Mouse (Mus musculus) heart, embryonic 15.5 days (tissue): Measurements from ENCODE around the gene Bora. TPM values are rescaled to one million over a fixed set of nuclear protein-coding genes. Genes with fewer than 3 reads are reported as not detected.
"Not testable (repeated sequence)": the region's sequence is repeated elsewhere in the genome, so short reads cannot be mapped to it uniquely, and the experiment has no call there.

Experiments
- ATAC-seq: fragments of 200-750 bp; cut with Nextera tagmentation; replicated peaks from 2 replicates; pipeline ENCODE4 v1.8.0; 2017; ENCODE audit warnings: low read depth, moderate TSS enrichment; ENCODE audit not compliant: insufficient number of reproducible peaks, insufficient read depth, low FRiP score
- H3K27ac ChIP-seq: fragments of 300-500 bp; sonication (generic); 2 replicates; pipeline ENCODE4 v1.5.1; 2015; ENCODE audit warnings: mild to moderate bottlenecking, inconsistent platforms
- H3K27me3 ChIP-seq: fragments of 300-500 bp; sonication (generic); 2 replicates; pipeline ENCODE4 v1.6.1; 2015; ENCODE audit warnings: inconsistent platforms
- H3K36me3 ChIP-seq: fragments of 300-500 bp; sonication (generic); 2 replicates; pipeline ENCODE4 v1.6.1; 2015; ENCODE audit warnings: mild to moderate bottlenecking, inconsistent platforms
- H3K4me1 ChIP-seq: fragments of 300-500 bp; sonication (generic); replicated peaks from 2 replicates; pipeline ENCODE4 v1.6.1; 2015; ENCODE audit warnings: inconsistent platforms
- H3K4me2 ChIP-seq: fragments of 300-500 bp; sonication (generic); 2 replicates; pipeline ENCODE4 v1.6.1; 2015; ENCODE audit warnings: inconsistent platforms, mild to moderate bottlenecking, moderate library complexity
- H3K4me3 ChIP-seq: fragments of 300-500 bp; sonication (generic); 2 replicates; pipeline ENCODE4 v1.5.1; 2015; ENCODE audit warnings: mild to moderate bottlenecking, inconsistent platforms
- H3K9ac ChIP-seq: fragments of 300-500 bp; sonication (generic); 2 replicates; pipeline ENCODE4 v1.6.1; 2015; ENCODE audit warnings: mild to moderate bottlenecking, inconsistent platforms
- H3K9me3 ChIP-seq: fragments of 300-500 bp; sonication (generic); replicated peaks from 2 replicates; pipeline ENCODE4 v1.6.1; 2016; ENCODE audit warnings: inconsistent platforms
- WGBS: fragments of 180-500 bp; shearing (Covaris S2); methylation state at CpG from one replicate; pipeline ENCODE4 v1.1.7; 2015; ENCODE audit warnings: mixed read lengths; 5-methylcytosine and 5-hydroxymethylcytosine counted together
- polyA plus RNA-seq: library from polyadenylated mRNA; unstranded; fragments of >200 nt; fragmentation: Nextera tagmentation; extraction: Ambion mirVana; gene quantifications from 2 replicates; pipeline ENCODE4 v1.2.1, GENCODE M21; 2015

Bora gene
- polyA plus RNA-seq, 1 experiment from 2014 or later, result 37.2 TPM

GRCm38 (mm10) chr14:99036039-99036438, 10.0 kb upstream of the Bora start:
- H3K4me3 ChIP-seq, result no peak overlapping the region
- H3K36me3 ChIP-seq, result peaks cover 25% of the 10 kb centered on the region
- ATAC-seq, result no peak
- WGBS, result 55% methylated on average over 4 of the region's 4 CpGs
- no peak overlapping the region for H3K9ac ChIP-seq
- H3K9me3 ChIP-seq, result no peaks in the 10 kb centered on the region
- no peak overlapping the region for H3K27ac ChIP-seq
- no peaks in the 10 kb centered on the region for H3K27me3 ChIP-seq
- no peak overlapping the region for H3K4me2 ChIP-seq
- peaks cover 2% of the 10 kb centered on the region for H3K4me1 ChIP-seq

GRCm38 (mm10) chr14:99037703-99038102, 8.3 kb upstream of the Bora start:
- H3K36me3 ChIP-seq, result peaks cover 24% of the 10 kb centered on the region
- no peaks in the 10 kb centered on the region for H3K27me3 ChIP-seq
- H3K4me2 ChIP-seq, result no peak overlapping the region
- H3K9ac ChIP-seq, result no peak overlapping the region
- ATAC-seq, result no peak
- no peak overlapping the region for H3K27ac ChIP-seq
- 86% methylated on average over 2 of the region's 2 CpGs for WGBS
- H3K4me1 ChIP-seq, result peaks cover 14% of the 10 kb centered on the region
- no peak overlapping the region for H3K4me3 ChIP-seq
- no peaks in the 10 kb centered on the region for H3K9me3 ChIP-seq

- not testable (repeated sequence) for H3K4me2 ChIP-seq, H3K9me3 ChIP-seq, H3K27me3 ChIP-seq, H3K27ac ChIP-seq, H3K4me3 ChIP-seq, ATAC-seq, H3K9ac ChIP-seq
- 82% methylated on average over 5 of the region's 5 CpGs for whole genome bisulfite sequencing
- H3K36me3 ChIP-seq, result peaks cover 12% of the 10 kb centered on the region; the same call in 1 of the 2 replicates
- peaks cover 24% of the 10 kb centered on the region for H3K4me1 ChIP-seq
These were observed 6.7 kb upstream of the Bora start for GRCm38 (mm10) chr14:99039308-99039707.

DNA sequence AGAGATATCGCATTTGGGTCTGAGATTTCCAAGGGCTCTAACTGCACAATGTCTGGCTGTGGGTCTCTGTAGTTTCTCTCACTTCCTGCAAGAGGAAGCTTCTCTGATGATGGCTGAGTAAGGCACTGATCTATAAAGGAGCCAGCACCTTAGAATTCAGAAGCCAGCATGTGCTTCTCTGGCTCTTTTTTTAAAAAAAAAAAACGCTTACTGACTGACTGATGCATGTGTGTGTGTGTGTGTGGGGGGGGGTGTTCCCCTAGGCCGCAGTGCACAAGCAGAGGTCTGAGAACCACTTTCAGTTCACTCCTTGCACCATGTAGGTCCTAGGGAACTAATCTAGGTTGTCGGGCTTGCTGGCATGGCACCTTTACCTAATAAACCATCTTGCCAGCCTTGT, 4.6 kb upstream of the Bora start:
- WGBS, result 50% methylated on average over 4 of the region's 4 CpGs
- ATAC-seq, result no peak
- no peak overlapping the region; the same call in 1 of the 2 replicates for H3K9ac ChIP-seq
- H3K27me3 ChIP-seq, result no peaks in the 10 kb centered on the region
- H3K9me3 ChIP-seq, result no peaks in the 10 kb centered on the region
- H3K27ac ChIP-seq, result peak overlapping the region; percentile 56
- H3K36me3 ChIP-seq, result peaks cover 8% of the 10 kb centered on the region; the same call in 1 of the 2 replicates
- peak overlapping the region; percentile 36 for H3K4me2 ChIP-seq
- H3K4me1 ChIP-seq, result peaks cover 28% of the 10 kb centered on the region
- no peak overlapping the region for H3K4me3 ChIP-seq

- 57% methylated on average over 1 of the region's 1 CpGs for WGBS
- Histone ChIP-seq H3K4me1 (peaks cover 36% of the 10 kb centered on the region), H3K9me3 (no peaks in the 10 kb centered on the region), H3K4me3 (no peak overlapping the region), H3K27me3 (no peaks in the 10 kb centered on the region), H3K9ac (no peak overlapping the region), H3K27ac (0 out of 2 replicates have a peak overlapping the region, but pooled peaks have one; percentile 16), H3K36me3 (no peaks in the 10 kb centered on the region), H3K4me2 (peak overlapping the region; percentile 75)
- ATAC-seq, result no peak
These were observed 2.5 kb upstream of the Bora start for GRCm38 (mm10) chr14:99043499-99043898.

- Histone ChIP-seq H3K4me1 (peaks cover 38% of the 10 kb centered on the region), H3K4me3 (peak overlapping the region; percentile 87), H3K36me3 (no peaks in the 10 kb centered on the region), H3K27me3 (no peaks in the 10 kb centered on the region), H3K27ac (no peak overlapping the region), H3K4me2 (peak overlapping the region; percentile 75), H3K9ac (no peak overlapping the region), H3K9me3 (no peaks in the 10 kb centered on the region)
- no peak for ATAC-seq
- WGBS, result 45% methylated on average over 10 of the region's 10 CpGs
These were observed 1.9 kb upstream of the Bora start for GRCm38 (mm10) chr14:99044096-99044495.

- Histone ChIP-seq H3K9ac (peak overlapping the region; percentile 98), H3K36me3 (no peaks in the 10 kb centered on the region), H3K4me3 (peak overlapping the region; percentile 87), H3K27ac (no peak overlapping the region), H3K4me2 (peak overlapping the region; percentile 75), H3K9me3 (no peaks in the 10 kb centered on the region), H3K4me1 (peaks cover 38% of the 10 kb centered on the region), H3K27me3 (no peaks in the 10 kb centered on the region)
- no peak for ATAC-seq
- WGBS, result 9% methylated on average over 5 of the region's 5 CpGs
These were observed 1.3 kb upstream of the Bora start for GRCm38 (mm10) chr14:99044718-99045117.

GRCm38 (mm10) chr14:99045378-99046030, 518 bp upstream of the Bora start:
- Histone ChIP-seq H3K9me3 (no peaks in the 10 kb centered on the region), H3K4me1 (peaks cover 38% of the 10 kb centered on the region), H3K4me3 (peak overlapping the region; percentile 87), H3K27ac (peak overlapping the region; percentile 91), H3K36me3 (peaks cover 6% of the 10 kb centered on the region; the same call in 1 of the 2 replicates), H3K27me3 (no peaks in the 10 kb centered on the region), H3K9ac (peak overlapping the region; percentile 98), H3K4me2 (peak overlapping the region; percentile 75)
- under 1% methylated on average over 70 of the region's 70 CpGs for WGBS
- peak; percentile 6; the same call in 1 of the 2 replicates for ATAC-seq

GRCm38 (mm10) chr14:99046782-99047181, 760 bp downstream of the Bora start:
- Histone ChIP-seq H3K27ac (peak overlapping the region; percentile 91), H3K4me1 (peaks cover 29% of the 10 kb centered on the region), H3K4me3 (peak overlapping the region; percentile 87), H3K4me2 (peak overlapping the region; percentile 75), H3K9me3 (no peaks in the 10 kb centered on the region), H3K9ac (peak overlapping the region; percentile 98), H3K36me3 (peaks cover 18% of the 10 kb centered on the region; the same call in 1 of the 2 replicates), H3K27me3 (no peaks in the 10 kb centered on the region)
- ATAC-seq, result no peak
- under 1% methylated on average over 15 of the region's 15 CpGs for WGBS

DNA sequence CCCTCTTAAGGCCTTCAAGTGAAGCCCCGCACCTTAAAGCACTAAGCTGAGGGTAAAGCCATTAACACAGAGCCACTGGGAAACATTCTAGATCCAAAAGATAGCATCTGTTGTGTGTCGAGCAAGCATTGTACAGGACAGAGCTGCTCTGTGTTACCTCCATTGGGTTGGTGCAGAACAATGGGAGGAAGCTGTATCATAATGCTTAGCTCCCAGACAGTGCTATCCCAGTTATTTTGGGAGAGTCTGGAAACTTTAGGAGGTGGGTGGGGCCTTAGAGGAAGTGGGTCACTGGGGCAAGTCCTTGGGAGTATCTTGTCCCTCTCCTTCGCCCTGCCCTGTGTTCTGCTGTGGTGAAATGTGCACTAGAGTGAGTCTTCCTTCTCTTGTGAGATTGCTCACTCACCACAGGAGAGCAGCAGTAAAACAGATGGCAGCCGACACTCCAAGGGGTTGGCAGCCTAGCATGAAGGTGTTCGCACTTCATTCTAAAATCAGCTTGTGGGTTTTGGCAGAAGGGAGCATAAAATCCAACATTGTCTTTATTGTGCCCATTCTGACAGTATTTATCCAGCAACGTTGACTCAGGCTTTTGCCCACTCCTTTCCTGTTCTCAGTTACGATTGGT, 13.1 kb downstream of the Bora start:
- H3K27ac ChIP-seq, result no peak overlapping the region
- peaks cover 44% of the 10 kb centered on the region for H3K36me3 ChIP-seq
- 72% methylated on average over 7 of the region's 7 CpGs for WGBS

DNA sequence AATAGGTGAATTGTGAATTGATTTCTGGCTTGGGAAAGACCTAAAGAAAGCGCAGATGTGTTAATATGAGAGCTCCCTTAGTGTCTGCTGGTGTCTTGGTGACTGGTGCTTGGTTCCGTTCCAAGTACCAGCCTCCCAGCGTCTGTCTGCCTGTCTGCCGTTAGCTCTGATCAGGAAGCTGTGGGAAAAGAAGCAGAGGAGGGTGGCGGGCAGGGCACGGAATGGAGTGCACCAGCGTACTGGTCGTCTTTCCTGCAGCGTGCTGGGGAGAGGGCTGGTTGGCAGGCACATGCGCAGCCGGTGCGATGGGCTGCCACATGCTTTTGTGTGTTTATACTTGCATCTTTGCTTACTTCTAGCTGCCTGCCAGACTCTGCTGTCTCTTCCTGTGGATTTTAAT, 14.6 kb downstream of the Bora start:
- Histone ChIP-seq H3K4me3 (no peak overlapping the region), H3K4me2 (no peak overlapping the region), H3K4me1 (no peaks in the 10 kb centered on the region), H3K27ac (no peak overlapping the region), H3K9ac (no peak overlapping the region), H3K36me3 (peaks cover 51% of the 10 kb centered on the region), H3K9me3 (no peaks in the 10 kb centered on the region), H3K27me3 (no peaks in the 10 kb centered on the region)
- ATAC-seq, result no peak
- WGBS, result 83% methylated on average over 12 of the region's 12 CpGs

More for the DNA sequence above, 13.1 kb downstream of the Bora start:
- Histone ChIP-seq H3K4me1 (no peaks in the 10 kb centered on the region), H3K9me3 (no peaks in the 10 kb centered on the region), H3K9ac (no peak overlapping the region), H3K4me3 (no peak overlapping the region), H3K27me3 (no peaks in the 10 kb centered on the region), H3K4me2 (no peak overlapping the region)
- ATAC-seq, result 0 out of 2 replicates have a peak, but pooled peaks have one; percentile 60
